In genomic region chr8:121123113-121123512, GRCm38 (mm10) we compare ENCODE assay signal across 27 mouse cellular contexts. TPM values are rescaled to one million over a fixed set of nuclear protein-coding genes. Genes with fewer than 3 reads are reported as not detected.
A peak's percentile ranks its signal among the peaks of the same experiment; 100 is the strongest.
DNase-seq lines count a peak whose midpoint lies in the region; ATAC-seq and TF ChIP-seq lines count a peak whose summit lies in the region.
"Had no signal": no experiment of that assay in that cellular context is flagged by ENCODE, and none has a peak within 500 bp of the region (broad histone marks: within the 10 kb centered on the region; RNA-seq: fewer than 3 reads in every experiment).

No protein-coding gene starts in this region.

- DNase-seq in heart, adult 11 months, result peak; percentile 72
- no peak for DNase-seq in heart, adult 18-20 months
- DNase-seq in kidney, adult 11 months, result no peak
- DNase-seq in midbrain, embryonic 11.5 days (ENCODE audit: low spot score, missing footprints), result peak; percentile 90
- DNase-seq in midbrain, postnatal 0 days (ENCODE audit: low spot score), result no peak
- DNase-seq: adrenal gland, adult 2 months; adrenal gland, postnatal 14 days; cerebellum, adult 11 months; cerebellum, adult 2 months; cerebellum, adult 9-11 months; cerebellum, postnatal 25 days; gastrocnemius, postnatal 25 days; heart, postnatal 10 days; heart, postnatal 36 days had no signal

- 0 out of 2 replicates have a peak overlapping the region, but pooled peaks have one; percentile 93 for H3K9ac ChIP-seq in kidney, embryonic 15.5 days
- no peak overlapping the region for H3K9ac ChIP-seq in midbrain, embryonic 11.5 days (ENCODE audit: low read length)
- no peak overlapping the region for H3K9ac ChIP-seq in midbrain, postnatal 0 days (replicated peaks; ENCODE audit: low read length, poor library complexity, severe bottlenecking)
- H3K9ac ChIP-seq: embryonic facial prominence, embryonic 12.5 days; embryonic facial prominence, embryonic 15.5 days; forebrain, embryonic 12.5 days; forebrain, embryonic 15.5 days; heart, embryonic 15.5 days; hindbrain, embryonic 14.5 days had no signal

- peaks cover 76% of the 10 kb centered on the region for H3K4me1 ChIP-seq in kidney, embryonic 15.5 days
- peaks cover 4% of the 10 kb centered on the region for H3K4me1 ChIP-seq in midbrain, embryonic 11.5 days (ENCODE audit: control insufficient read depth, insufficient read depth, low read length)
- H3K4me1 ChIP-seq in midbrain, postnatal 0 days (ENCODE audit: insufficient read depth, low read length), result no peaks in the 10 kb centered on the region

- peak overlapping the region; percentile 98; the same call in 1 of the 2 replicates for H3K27ac ChIP-seq in kidney, embryonic 15.5 days
- no peak overlapping the region for H3K27ac ChIP-seq in midbrain, embryonic 11.5 days (ENCODE audit: low read depth, low read length)
- no peak overlapping the region for H3K27ac ChIP-seq in midbrain, postnatal 0 days (ENCODE audit: low read depth, low read length)
- H3K27ac ChIP-seq: embryonic facial prominence, embryonic 12.5 days; embryonic facial prominence, embryonic 15.5 days; forebrain, embryonic 12.5 days; forebrain, embryonic 15.5 days; heart, embryonic 15.5 days; hindbrain, embryonic 14.5 days; hindbrain, postnatal 0 days had no signal

- no peak for TF ChIP-seq CTCF in midbrain, postnatal 0 days (IDR thresholded peaks at IDR 0.05)

- peaks cover 19% of the 10 kb centered on the region for H3K36me3 ChIP-seq in kidney, embryonic 15.5 days
- H3K36me3 ChIP-seq in midbrain, embryonic 11.5 days (ENCODE audit: control insufficient read depth, insufficient read depth, low read length), result no peaks in the 10 kb centered on the region
- H3K36me3 ChIP-seq in midbrain, postnatal 0 days (ENCODE audit: insufficient read depth, low read length), result no peaks in the 10 kb centered on the region
- H3K36me3 ChIP-seq: embryonic facial prominence, embryonic 15.5 days; forebrain, embryonic 12.5 days; forebrain, embryonic 15.5 days; G1E; heart, embryonic 15.5 days had no signal

- peaks cover 72% of the 10 kb centered on the region for H3K27me3 ChIP-seq in kidney, embryonic 15.5 days
- H3K27me3 ChIP-seq in midbrain, embryonic 11.5 days (ENCODE audit: control insufficient read depth, insufficient read depth, low read length), result peaks cover 99% of the 10 kb centered on the region
- peaks cover 83% of the 10 kb centered on the region for H3K27me3 ChIP-seq in midbrain, postnatal 0 days (ENCODE audit: insufficient read depth, low read length)
- H3K27me3 ChIP-seq: Patski had no signal

- no peak for ATAC-seq in kidney, embryonic 15.5 days (replicated peaks; ENCODE audit: low FRiP score)
- no peak for ATAC-seq in midbrain, embryonic 11.5 days (ENCODE audit: low FRiP score)
- ATAC-seq in midbrain, postnatal 0 days (ENCODE audit: low FRiP score), result no peak
- ATAC-seq: forebrain, embryonic 15.5 days; hindbrain, postnatal 0 days; inflammation-experienced regulatory T-cells, adult 6 months; Patski had no signal

- 72% methylated on average over 2 of the region's 2 CpGs for WGBS in kidney, embryonic 15.5 days
- WGBS in midbrain, embryonic 11.5 days, result 36% methylated on average over 2 of the region's 2 CpGs
- WGBS in midbrain, postnatal 0 days, result 31% methylated on average over 2 of the region's 2 CpGs

- no peak overlapping the region for H3K4me3 ChIP-seq in kidney, embryonic 15.5 days (replicated peaks)
- no peak overlapping the region for H3K4me3 ChIP-seq in midbrain, embryonic 11.5 days (ENCODE audit: low read depth, low read length)
- no peak overlapping the region for H3K4me3 ChIP-seq in midbrain, postnatal 0 days (ENCODE audit: low read depth, low read length)
- H3K4me3 ChIP-seq: embryonic facial prominence, embryonic 12.5 days; embryonic facial prominence, embryonic 15.5 days; erythroblast, embryonic 14.5 days; forebrain, embryonic 12.5 days; forebrain, embryonic 15.5 days; heart, embryonic 15.5 days had no signal

- peak overlapping the region; percentile 82 for H3K4me2 ChIP-seq in kidney, embryonic 15.5 days
- H3K4me2 ChIP-seq in midbrain, embryonic 11.5 days, result no peak overlapping the region
- H3K4me2 ChIP-seq in midbrain, postnatal 0 days (ENCODE audit: low read depth, low read length, poor library complexity, severe bottlenecking), result no peak overlapping the region
- H3K4me2 ChIP-seq: embryonic facial prominence, embryonic 15.5 days; forebrain, embryonic 12.5 days; forebrain, embryonic 15.5 days; heart, embryonic 15.5 days; hindbrain, embryonic 14.5 days had no signal

- no peaks in the 10 kb centered on the region for H3K9me3 ChIP-seq in kidney, embryonic 15.5 days (replicated peaks)
- H3K9me3 ChIP-seq in midbrain, embryonic 11.5 days (ENCODE audit: control insufficient read depth, low read length), result peaks cover 3% of the 10 kb centered on the region
- H3K9me3 ChIP-seq in midbrain, postnatal 0 days (ENCODE audit: low read length), result no peaks in the 10 kb centered on the region
- H3K9me3 ChIP-seq: embryonic facial prominence, embryonic 12.5 days; embryonic facial prominence, embryonic 15.5 days; forebrain, embryonic 12.5 days; forebrain, embryonic 15.5 days; heart, embryonic 15.5 days had no signal

RNA-seq across cellular contexts. Expression of gene Foxl1, which starts 4.6 kb away (rescaled TPM):
- total RNA-seq in heart, adult 18-20 months (2021), result under 1 TPM; 0.10 to 0.18 TPM
- 6.7 and 6.9 TPM in 2 replicates for polyA plus RNA-seq in kidney, embryonic 15.5 days (2015; fragmentation: Nextera tagmentation; extraction: Ambion mirVana)
- 0.46 and 0.79 TPM in 2 replicates for polyA plus RNA-seq in midbrain, embryonic 11.5 days (2014; fragmentation: Nextera tagmentation; extraction: Ambion mirVana)
- 0.09 and 0.22 TPM in 2 replicates for total RNA-seq in midbrain, postnatal 0 days (2014; rRNA removed)
- polyA plus RNA-seq in midbrain, postnatal 0 days (2015; fragmentation: Nextera tagmentation; extraction: Ambion mirVana), result 0.12 and 0.20 TPM in 2 replicates
- total RNA-seq: common myeloid progenitor, adult 5-6 weeks; G1E; gastrocnemius, postnatal 25 days had no signal
- polyA plus RNA-seq: cerebellum, adult 2 months; erythroblast, embryonic 14.5 days; G1E; inflammation-experienced regulatory T-cells, adult 6 months had no signal

RNA-seq across cellular contexts. Expression of gene Foxc2, which starts 7.1 kb away (rescaled TPM):
- total RNA-seq in heart, adult 18-20 months (2021), result 1 to 10 TPM; 1.7 to 1.9 TPM
- 40.8 and 42.3 TPM in 2 replicates for polyA plus RNA-seq in kidney, embryonic 15.5 days (2015; fragmentation: Nextera tagmentation; extraction: Ambion mirVana)
- polyA plus RNA-seq in midbrain, embryonic 11.5 days (2014; fragmentation: Nextera tagmentation; extraction: Ambion mirVana), result 7.0 and 7.1 TPM in 2 replicates
- 7.6 and 10.9 TPM in 2 replicates for total RNA-seq in midbrain, postnatal 0 days (2014; rRNA removed)
- polyA plus RNA-seq in midbrain, postnatal 0 days (2015; fragmentation: Nextera tagmentation; extraction: Ambion mirVana), result 2.6 and 2.8 TPM in 2 replicates
- total RNA-seq: common myeloid progenitor, adult 5-6 weeks; G1E had no signal
- polyA plus RNA-seq: erythroblast, embryonic 14.5 days; inflammation-experienced regulatory T-cells, adult 6 months had no signal

RNA-seq across cellular contexts. Expression of gene Mthfsd, which starts 14.9 kb away (rescaled TPM):
- total RNA-seq in heart, adult 18-20 months (2021), result 10 to 100 TPM; 12.7 to 13.0 TPM
- 65.5 and 67.1 TPM in 2 replicates for polyA plus RNA-seq in kidney, embryonic 15.5 days (2015; fragmentation: Nextera tagmentation; extraction: Ambion mirVana)
- 47.4 and 50.4 TPM in 2 replicates for polyA plus RNA-seq in midbrain, embryonic 11.5 days (2014; fragmentation: Nextera tagmentation; extraction: Ambion mirVana)
- total RNA-seq in midbrain, postnatal 0 days (2014; rRNA removed), result 53.4 and 67.1 TPM in 2 replicates
- polyA plus RNA-seq in midbrain, postnatal 0 days (2015; fragmentation: Nextera tagmentation; extraction: Ambion mirVana), result 34.6 and 37.2 TPM in 2 replicates

RNA-seq across cellular contexts. Expression of gene Foxf1, which starts 38.9 kb away (rescaled TPM):
- total RNA-seq in heart, adult 18-20 months (2021), result under 1 TPM; 0.15 to 0.31 TPM
- polyA plus RNA-seq in kidney, embryonic 15.5 days (2015; fragmentation: Nextera tagmentation; extraction: Ambion mirVana), result 1.6 and 5.2 TPM in 2 replicates
- 0.17 and 0.20 TPM in 2 replicates for polyA plus RNA-seq in midbrain, embryonic 11.5 days (2014; fragmentation: Nextera tagmentation; extraction: Ambion mirVana)
- total RNA-seq in midbrain, postnatal 0 days (2014; rRNA removed), result 0.71 and 3.5 TPM in 2 replicates
- 1.5 and 1.6 TPM in 2 replicates for polyA plus RNA-seq in midbrain, postnatal 0 days (2015; fragmentation: Nextera tagmentation; extraction: Ambion mirVana)
- total RNA-seq: common myeloid progenitor, adult 5-6 weeks; gastrocnemius, postnatal 25 days had no signal
- polyA plus RNA-seq: erythroblast, embryonic 14.5 days; G1E had no signal

Comparison
In these comparisons a context has a peak if more than half of its experiments do, and no peak if none do; other contexts are left out.
1. DNase-seq: peak in heart, adult 11 months (single experiment) and midbrain, embryonic 11.5 days (single experiment); none in heart, adult 18-20 months (0 of 2), kidney, adult 11 months (single experiment) and midbrain, postnatal 0 days (single experiment).